Mouse (Mus musculus) gastrocnemius, postnatal 25 days (tissue): ENCODE data around the gene Dnmbp. TPM values are rescaled to one million over a fixed set of nuclear protein-coding genes. Genes with fewer than 3 reads are reported as not detected.
"Not testable (repeated sequence)": the region's sequence is repeated elsewhere in the genome, so short reads cannot be mapped to it uniquely, and the experiment has no call there.

Experiments
- DNase-seq: peaks from one replicate; pipeline ENCODE4 v3.0.0; 2022
- long read RNA-seq, 2 experiments: library from polyadenylated mRNA; stranded (forward); transcript quantifications; one replicate each; pipeline ENCODE4 v2.0.0; 2021
- total RNA-seq, 2 experiments: library from RNA; stranded (reverse); gene quantifications; 1 replicate in 1 of 2; 2 replicates in 1 of 2; pipeline ENCODE4 v1.2.3; 2021

Dnmbp gene
- 1 to 10 TPM; 7.9 to 10.0 TPM for total RNA-seq
- long read RNA-seq, experiment 1, partial matches to known transcripts: 0 of 7 reads
- long read RNA-seq, experiment 1, other reads (novel, unspliced or antisense): 7 of 7 reads
- long read RNA-seq, experiment 2, partial matches to known transcripts: 0 of 6 reads
- long read RNA-seq, experiment 2, other reads (novel, unspliced or antisense): 6 of 6 reads

- DNase-seq: peak; percentile 81
Observed at GRCm38 (mm10) chr19:43939769-43940689, at the start of gene Dnmbp. TSS of gene Dnmbp (minus strand) at chr19:43940191.

GRCm38 (mm10) chr19:43986069-43986794, 46.2 kb upstream of the Dnmbp start, which contains the start of gene Cpn1:
TSS of gene Cpn1 (minus strand) at chr19:43986556.
- DNase-seq: no peak

- no peak for DNase-seq
Observed at GRCm38 (mm10) chr19:43981992-43982391, 42.0 kb upstream of the Dnmbp start.

DNA sequence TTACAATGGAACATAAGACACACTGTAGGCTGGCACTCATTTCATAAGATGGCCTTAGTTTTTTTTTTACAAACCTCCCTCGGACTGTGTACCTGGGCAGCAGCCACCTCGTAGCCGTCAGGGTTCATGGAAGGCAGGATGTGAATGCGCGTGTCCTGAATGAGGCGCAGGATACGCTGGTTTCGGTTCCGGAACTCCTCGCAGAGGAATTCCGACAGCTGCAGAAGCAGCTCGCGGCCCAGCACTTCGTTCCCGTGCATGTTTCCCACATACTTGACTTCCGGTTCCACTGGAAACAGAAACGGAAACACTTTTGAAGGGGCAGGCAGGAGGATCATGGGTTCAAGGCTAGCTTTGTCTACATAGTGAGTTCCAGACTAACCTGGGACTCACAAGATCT, 40.7 kb upstream of the Dnmbp start:
- no peak for DNase-seq

- DNase-seq: no peak
Observed at GRCm38 (mm10) chr19:43977799-43978198, 37.8 kb upstream of the Dnmbp start.

- DNase-seq: no peak
Observed at GRCm38 (mm10) chr19:43976661-43977060, 36.7 kb upstream of the Dnmbp start.

- no peak for DNase-seq
Observed at GRCm38 (mm10) chr19:43974221-43974620, 34.2 kb upstream of the Dnmbp start.

DNA sequence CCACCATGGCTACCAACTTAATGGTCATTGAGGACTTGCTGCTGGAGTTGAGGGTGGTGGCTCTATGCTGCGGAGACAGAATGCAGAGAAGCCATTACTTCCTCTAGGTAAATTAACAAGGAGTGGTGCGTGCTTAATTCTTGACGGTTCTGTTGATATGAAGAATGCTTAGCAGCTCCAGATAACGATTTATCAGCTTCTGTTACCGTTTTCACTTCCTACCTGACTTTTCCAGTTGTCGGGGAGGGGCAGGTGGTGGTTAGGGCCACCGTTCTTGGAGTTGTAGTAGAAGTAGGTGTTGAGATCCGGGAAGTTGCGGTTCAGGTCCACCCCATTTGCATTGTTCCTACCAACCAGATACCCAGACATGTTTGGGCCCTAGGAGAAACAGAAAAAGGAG, 33.7 kb upstream of the Dnmbp start:
- no peak for DNase-seq

DNA sequence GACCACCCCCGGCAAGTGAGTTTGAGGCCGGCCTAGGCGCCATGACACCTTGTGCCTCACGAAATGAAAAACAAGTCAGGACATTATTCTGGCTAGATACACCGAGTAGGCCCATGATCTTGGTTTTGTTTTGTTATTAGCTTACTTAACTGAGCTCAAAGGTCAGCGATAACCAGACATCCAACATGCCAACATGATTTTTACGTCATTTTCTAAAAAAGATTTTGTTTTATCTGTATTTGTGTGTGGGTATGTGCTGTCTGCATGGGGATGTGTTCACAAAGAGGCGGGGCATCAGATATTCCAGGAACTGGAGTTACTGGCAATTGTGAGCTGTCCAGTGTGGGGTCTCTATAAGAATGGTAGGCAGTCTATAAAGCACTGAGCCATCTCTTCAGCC, 32.1 kb upstream of the Dnmbp start:
- no peak for DNase-seq

GRCm38 (mm10) chr19:43968436-43969026, 28.5 kb upstream of the Dnmbp start:
- no peak for DNase-seq

DNA sequence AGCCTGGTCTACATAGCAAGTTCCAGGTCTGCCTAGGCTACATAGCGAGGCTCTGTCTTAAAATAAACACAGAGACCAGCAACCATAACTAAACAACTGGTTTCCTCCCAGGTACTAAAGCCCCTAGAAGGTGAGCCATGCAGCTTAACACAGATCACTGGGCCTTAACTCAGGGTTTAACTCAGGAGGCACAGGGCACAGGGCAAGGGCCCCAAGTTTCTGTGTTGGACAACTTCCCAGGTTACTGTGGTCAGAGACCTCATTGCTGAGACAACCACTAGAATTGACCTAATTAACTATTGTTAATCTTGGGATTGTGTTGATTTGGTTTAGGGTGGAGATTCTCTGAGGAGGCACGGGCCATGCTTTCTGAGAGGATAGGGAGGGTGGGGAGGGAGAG, 26.5 kb upstream of the Dnmbp start:
- DNase-seq: no peak

DNA sequence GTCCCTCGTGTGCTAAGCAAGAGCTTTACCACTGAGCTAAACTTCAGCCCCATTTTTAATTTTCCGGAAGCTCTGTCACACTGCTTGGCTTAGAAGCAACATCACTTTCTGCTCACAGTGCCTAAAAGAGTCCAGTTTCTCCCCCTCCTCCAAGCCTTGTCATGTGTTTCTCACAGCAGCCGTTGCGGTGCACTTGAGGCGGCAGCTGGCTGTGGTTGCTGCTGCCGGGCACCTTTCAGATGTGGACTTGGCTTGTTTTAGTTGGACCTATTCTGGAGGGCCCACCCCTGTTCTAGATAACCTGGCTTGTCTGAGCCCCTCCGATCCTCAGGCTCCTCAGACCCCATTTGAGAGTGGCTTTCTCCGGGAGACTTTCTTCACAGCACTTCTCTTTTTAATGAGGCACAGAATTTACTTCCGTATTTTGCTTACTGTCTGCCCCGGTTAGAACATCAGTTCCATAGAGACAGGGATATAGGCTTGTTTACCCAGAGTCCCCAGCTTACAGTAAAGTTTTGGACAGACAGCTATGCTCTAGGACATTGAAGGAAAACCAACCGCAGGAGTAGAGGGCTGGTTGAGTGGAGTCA, 25.6 kb upstream of the Dnmbp start:
- DNase-seq: no peak

DNA sequence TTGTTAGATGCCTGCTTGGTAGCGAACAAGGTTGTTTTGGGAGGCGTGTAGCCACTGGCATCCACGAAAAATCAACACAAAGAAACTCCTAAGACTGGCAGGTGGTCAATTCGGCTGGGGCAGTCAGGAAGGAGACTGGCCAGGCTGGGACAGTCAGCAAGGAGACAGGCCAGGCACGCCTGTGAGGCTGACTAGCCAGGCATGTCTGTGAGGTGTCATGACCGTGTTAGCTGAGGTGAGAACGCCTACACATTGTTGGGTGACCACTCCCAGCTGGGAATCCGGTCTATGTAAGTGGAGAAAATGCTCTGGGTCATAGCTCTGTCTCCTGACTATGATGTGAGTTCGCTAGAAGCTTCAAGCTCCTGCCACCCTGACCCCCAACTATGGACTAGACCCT, 22.8 kb upstream of the Dnmbp start:
- DNase-seq: no peak

- DNase-seq: no peak
Observed at GRCm38 (mm10) chr19:43961185-43961584, 21.2 kb upstream of the Dnmbp start.

DNA sequence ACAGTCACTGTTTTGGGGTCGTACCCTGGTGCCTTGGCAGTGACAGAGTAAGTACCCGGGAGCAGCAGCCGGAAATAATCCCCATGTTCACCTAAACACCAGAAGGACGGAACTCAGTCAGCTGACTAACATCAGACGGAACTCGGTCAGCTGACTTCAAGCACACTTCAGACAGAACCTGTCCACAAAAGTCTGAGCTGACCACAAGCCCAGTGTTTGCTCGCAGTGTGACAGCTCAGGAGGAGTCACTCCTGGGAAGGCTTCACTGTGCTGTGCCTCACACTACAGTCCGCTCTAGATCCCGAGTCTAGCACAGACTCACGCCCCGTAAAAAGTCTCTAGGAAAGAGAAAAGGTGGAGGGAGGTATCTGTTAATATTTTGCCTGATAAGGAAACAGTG, 20.0 kb upstream of the Dnmbp start:
- DNase-seq: no peak

DNA sequence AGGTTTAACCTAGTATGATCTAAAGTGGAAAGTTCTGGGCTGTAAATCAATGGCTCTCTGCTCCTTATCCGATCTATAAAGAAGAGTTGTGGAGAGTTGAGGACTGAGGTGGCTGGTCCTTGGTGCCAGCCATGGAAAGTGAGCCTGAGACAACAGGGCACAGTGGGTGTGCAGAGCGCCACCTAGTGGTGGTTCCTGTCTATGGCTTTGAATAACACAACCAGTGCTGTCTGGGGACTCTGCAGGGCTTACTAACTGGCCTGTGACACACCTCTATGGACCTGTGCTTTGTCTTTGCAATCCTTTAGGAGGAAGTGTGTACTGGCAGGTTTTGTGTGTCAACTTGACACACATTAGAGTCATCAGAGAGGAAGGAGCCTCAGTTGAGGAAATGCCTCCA, 19.2 kb upstream of the Dnmbp start:
- DNase-seq: peak; percentile 26

DNA sequence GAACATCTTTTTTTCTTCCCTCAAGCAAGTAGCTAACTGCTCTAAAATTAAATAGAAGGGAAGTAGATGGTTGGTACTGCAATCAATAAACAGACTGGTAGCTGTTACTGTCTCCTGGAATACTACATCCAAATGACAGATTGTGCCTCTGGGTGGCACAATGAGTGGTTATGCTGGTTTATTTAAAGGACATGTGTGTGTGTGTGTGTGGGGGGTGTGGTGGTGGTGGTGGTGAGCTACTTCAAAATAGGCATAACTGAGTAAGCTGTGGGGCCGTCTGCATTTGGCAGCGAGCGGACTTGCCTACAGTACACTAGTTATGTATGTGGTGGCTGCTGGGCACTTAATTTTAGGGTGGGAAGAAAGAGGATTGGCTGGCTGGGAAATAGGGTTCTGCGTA, 17.9 kb upstream of the Dnmbp start:
- no peak for DNase-seq

DNA sequence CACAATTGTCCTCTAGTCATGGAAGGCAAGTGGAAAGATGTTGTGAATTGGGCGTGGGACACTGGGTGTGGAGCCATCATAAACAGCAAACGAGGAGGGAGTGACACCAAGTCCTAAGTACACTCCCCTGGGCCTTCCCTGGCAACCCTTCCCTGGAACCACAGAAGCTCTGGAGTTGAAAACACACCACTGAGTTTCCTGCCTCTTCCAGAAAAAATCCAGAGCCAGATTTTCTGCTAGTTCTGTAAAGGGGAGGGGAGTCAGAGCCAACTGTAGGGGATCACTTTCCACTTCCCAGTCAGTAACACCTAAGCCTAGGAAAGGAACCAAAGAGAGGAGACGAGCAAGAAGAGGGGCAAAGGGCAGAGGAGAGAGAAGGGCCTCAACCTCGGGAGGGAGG, 17.4 kb upstream of the Dnmbp start:
- peak; percentile 38 for DNase-seq

DNA sequence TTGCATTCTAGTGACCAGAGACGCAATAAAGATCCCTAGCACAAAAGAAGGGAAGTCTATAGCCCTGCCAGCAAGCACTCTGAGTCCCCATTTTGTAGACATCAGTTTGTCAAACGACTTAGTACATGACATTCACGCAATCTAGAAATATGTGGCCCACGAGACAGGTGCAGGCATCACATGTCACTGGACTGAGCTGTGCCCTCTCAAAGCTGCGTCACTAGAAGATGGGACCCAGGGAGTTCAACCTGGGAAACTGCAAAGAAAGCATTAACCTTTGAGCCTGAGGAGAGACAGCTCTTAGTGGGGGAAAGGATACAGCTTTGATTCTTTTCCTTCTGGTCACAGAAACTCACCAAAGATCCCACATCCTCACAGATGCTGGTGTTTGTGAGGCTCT, 15.3 kb upstream of the Dnmbp start:
- no peak for DNase-seq

DNA sequence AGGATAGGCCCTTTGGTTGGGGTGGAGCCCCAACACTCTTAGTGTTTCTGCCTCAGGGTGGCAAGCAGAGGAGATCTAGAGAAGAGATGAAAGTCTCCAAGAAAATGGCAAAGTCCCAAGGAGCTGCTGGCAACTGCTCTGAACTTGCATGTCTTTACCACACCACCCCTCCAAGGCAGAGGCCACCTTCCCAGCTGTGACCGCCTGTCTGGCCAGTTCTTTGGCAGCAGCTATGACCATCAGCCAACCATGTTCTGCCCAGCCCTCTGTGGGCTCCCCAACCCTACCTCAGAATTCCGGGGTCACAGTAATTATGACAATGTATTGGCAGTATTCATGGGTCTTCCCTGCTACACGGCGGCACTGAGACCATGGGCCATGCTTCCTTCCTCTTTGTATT, 14.9 kb upstream of the Dnmbp start:
- DNase-seq: no peak

- DNase-seq: not testable (repeated sequence)
Observed at GRCm38 (mm10) chr19:43952936-43953335, 12.9 kb upstream of the Dnmbp start.

DNA sequence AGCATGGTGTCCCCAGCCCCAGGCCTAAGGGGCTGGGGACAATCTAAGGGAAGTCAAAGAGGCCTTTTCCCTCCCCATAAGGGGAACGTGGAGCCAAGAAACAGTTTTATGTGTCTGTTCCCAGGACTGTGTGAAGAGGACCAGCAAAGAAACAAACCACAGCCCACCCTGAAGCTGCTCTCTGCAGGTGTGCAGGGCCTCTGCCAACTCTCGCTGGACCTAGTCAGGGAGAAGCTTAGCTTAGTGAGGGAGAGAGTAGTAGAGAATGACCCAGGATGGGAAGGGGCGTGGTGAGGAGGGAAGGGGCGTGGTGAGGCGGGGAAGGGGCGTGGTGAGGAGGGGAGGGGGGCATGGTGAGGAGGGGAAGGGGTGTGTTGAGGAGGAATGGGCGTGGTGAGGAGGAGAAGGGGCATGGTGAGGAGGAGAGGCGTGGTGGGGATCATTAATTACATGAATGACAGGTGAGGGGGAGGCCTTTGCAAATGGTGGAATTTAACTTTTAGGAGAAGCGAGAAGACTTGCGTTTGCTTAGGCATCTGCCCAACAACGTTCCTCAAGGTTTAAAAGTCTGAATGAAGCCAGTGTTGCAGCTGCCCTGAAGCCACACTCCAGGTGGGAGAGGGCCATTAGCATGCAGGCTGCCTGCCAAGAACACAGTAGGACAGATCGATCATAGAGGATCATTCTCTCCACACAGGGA, 9.3 kb upstream of the Dnmbp start:
- DNase-seq: no peak
